Mouse (Mus musculus): ENCODE data around the gene Ssbp3.

Ssbp3 gene

DNA sequence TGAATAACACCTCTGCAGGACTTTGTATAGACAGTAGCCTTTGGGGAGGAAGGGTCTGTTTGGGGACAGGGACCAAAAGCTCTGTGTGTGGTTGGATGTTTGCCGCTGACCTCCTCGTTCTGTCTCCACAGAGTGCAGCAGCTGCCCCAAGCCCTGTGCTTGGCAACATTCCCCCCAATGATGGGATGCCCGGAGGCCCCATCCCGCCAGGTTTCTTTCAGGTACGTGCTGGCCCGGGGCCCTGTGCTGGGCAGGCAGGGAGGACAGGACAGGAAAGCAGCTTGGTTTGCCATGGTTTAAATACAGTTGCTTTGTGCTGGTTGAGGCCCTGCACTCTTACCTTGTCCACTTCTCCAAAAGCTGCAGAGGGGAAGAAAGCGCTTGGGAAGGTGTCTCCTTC is 99.0 kb downstream of the Ssbp3 start:
- no peak for DNase-seq (ENCODE audit: low spot score in 2 of 2)

DNA sequence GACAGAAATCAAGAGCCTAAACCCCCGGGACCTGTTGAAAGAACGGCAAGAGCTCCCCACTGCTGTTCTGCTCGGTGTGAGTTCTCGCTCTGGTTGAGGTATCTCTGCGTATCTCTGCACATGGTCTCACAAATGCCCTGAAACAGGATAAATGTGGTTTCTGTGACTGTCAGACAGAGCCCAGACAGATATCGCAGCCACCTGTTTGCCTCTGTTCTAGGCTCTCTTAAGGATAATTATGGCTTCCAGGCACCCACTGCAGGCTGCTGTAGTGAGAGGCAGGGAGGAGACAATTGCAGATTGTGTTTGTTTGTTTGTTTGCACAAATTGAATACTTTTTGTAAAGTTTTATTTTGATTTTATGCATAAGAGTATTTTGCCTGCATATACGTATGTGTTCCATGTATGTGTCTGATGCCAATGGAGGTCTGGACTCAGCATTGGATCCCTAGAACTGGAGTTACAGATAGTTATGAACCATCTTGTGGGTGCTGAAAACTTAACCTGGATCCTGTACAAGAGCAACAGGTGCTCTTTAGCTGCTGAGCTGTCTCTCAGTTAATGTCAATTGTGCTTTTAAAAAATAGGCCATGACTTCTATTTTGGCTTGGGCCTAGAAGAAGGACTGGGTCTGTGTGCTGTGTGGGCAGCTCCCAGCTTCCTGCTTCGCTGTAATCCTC is 101.0 kb downstream of the Ssbp3 start:
- no peak for DNase-seq (ENCODE audit: low spot score in 2 of 2)

DNA sequence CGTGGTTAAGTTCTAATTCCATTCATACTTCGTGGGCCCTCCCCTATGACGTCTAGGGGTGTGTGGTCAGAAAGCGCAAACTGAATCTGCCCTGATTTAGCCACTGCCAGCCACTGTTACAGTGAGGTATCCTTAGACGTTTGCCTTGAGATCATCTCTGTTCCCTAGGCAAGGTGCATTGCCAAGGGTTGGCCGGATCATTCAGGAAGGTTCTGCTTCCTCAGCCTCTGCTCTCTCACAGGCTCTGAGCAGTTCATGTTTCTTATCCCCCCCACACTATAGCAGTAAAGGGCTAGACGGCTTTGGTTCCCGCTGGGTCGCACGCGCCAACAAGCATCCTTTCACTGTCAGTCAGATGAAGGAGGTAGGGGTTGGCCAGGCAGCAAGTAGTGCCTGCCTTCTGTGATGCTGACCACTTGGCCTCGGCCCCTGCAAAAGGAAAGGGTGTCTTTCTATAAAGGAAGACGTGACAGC is 101.5 kb downstream of the Ssbp3 start:
- no peak for DNase-seq (ENCODE audit: low spot score in 2 of 2)

DNA sequence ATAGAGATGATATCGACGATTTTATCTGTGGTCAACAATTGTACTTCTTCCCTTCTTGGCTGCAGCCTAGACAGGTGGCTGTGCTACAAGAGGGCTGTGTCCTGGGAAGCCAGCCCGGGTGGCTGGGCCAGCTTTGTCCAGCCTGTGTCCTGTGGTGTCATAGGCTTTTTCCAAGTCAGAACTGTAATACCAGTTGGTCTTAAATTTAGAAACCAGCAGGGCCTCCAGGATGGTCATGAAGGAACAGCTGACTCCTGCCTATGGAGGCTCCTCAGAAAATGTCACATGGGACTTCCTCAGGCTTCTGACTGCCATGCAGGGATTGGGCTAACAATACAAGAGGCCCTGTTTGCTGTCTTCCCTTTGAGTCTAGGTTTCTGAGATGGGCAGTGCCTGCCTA is 102.1 kb downstream of the Ssbp3 start:
- DNase-seq (ENCODE audit: low spot score in 2 of 2) = peak; percentile 67 to 73

DNA sequence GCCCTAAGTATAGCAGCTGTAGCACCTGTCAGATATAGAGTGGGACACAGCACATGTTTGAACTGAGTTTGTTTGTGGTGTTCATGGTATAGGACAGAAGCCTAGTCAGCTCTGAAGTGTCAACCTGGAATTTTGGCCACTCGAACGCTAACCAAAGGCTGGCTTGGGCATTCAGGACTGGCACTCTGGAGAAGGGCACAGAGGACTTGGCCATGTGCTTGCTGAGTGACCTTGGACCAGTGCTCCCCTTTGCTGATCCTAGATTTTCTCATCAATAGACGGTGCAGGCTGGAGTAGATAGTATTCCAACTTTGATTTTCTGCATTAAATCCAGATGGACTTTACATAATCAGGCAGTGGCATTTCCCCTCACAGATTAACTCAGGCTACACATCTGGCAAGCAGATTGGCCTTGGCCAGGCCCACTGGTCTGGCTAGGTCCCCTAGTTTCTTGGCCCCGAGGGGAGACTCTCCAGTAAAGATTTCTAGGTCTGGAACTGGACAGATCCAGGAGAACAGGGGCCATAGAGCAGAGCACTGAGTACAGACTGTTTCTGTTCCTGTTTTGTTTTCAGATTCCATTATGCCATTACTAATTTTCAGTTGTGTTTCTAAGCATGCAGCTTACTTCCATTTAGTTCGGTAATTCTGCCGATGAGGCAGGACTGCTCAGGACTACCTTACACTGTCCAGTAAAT is 102.8 kb downstream of the Ssbp3 start:
- peak; percentile 53 to 62 for DNase-seq (ENCODE audit: low spot score in 2 of 2)

DNA sequence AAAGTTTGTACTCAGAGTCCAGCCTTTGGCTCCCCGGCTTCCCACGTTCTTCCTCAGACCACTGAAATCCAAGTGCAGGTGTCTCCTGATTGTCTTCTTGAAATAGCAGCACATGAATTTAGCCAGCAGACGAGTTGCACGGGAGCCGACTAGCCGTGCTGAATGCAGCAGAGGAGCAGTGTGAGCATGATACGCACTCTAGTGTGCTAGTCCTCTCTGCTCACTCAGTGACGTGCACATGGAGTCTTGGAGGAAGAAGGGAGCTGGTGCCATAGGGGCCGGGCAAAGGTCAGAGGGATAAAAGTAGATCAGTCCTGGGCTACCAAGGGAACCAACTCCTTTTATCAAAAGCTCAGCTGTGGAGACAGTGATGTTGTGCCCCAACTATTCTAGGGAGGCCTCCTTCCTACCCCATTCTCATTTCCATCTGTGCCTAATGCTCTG is 103.3 kb downstream of the Ssbp3 start:
- no peak for DNase-seq (ENCODE audit: low spot score in 2 of 2)

DNA sequence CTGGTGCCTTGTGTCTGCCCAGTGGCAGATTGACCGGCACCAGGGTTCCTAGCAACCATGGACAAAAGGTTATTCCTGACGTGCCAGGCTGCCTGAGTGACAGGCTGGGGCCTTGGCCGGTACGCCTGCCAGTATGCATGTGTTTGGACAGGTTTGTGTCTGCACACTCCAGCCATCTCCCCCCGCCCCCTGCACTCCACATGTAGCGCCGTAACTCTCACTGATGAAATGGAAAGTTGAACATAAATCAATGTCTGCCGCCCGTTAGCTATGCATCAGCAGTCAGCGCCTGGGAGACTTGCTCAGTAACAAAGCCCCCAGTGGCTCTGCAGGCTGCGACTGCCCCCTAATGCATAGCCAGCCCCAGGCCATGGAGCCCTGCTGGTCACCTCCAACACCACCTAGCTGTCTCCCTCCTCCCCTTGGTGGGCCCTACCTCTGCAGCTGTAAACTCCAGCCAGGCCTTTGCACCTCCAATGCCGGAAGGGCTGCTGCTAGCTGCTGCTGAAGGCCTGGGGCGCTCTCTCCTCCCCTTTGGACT is 105.5 kb downstream of the Ssbp3 start:
- DNase-seq (ENCODE audit: low spot score in 2 of 2) = peak; percentile 31 to 44

DNA sequence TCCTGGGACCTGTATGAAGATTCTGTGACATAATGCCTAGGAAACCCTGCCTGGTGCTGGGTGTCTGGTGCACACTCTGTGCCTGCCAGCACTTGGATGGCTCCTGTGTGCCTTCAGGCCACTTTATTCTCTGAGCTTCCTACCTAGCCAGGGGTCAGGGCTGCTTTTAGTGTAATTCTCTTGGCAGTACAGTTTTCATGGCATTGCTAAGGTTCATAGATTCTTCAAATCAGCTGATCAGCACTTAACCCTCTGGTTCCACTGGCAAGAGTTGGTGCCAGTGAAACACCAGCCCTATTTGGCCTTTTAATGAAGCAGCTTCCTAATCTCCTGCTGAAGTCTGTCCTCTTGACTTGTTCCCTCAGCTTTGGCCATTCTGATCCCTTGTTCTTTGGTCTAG is 106.8 kb downstream of the Ssbp3 start:
- DNase-seq (ENCODE audit: low spot score in 2 of 2) = no peak

DNA sequence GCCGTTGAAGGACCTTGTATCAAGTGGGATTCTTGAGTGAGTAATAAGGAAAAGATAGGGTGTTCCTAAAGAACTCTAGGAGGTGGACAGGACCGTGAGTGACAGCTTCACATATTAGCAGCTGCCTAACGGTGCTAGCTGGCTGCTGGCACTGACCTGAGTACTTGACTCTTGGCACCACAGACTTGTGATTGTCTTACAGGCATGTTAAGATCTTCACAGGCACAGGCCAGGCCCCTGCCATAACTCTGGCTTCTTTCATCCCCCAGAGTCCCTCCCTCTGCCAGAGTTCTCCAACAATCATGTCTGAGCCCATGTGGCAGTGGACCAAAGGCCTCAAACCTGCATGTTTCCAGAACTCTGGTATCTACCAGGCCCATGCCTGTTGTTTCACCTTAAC is 108.0 kb downstream of the Ssbp3 start:
- DNase-seq (ENCODE audit: low spot score in 2 of 2) = peak; percentile 37 to 48

DNA sequence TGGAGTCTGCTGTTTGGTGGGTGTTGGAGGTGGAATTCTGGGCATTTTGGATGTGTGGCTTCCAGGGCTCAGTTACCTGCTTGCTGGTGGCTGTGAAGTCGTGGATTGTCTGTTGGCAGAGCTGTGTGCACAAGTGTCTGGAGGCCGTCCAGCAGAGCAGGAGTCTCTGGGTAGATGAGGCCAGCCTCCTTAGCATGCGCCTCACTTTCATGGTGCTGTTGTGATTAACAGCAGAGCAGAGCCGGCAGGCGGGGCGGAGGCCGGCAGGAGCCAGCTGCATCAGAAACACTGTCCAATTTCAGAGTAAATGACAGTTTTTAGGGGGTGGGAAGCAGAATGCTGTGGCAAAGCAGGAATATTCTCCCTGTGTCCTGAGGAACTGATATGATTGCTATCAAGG is 108.5 kb downstream of the Ssbp3 start:
- DNase-seq (ENCODE audit: low spot score in 2 of 2) = no peak

DNA sequence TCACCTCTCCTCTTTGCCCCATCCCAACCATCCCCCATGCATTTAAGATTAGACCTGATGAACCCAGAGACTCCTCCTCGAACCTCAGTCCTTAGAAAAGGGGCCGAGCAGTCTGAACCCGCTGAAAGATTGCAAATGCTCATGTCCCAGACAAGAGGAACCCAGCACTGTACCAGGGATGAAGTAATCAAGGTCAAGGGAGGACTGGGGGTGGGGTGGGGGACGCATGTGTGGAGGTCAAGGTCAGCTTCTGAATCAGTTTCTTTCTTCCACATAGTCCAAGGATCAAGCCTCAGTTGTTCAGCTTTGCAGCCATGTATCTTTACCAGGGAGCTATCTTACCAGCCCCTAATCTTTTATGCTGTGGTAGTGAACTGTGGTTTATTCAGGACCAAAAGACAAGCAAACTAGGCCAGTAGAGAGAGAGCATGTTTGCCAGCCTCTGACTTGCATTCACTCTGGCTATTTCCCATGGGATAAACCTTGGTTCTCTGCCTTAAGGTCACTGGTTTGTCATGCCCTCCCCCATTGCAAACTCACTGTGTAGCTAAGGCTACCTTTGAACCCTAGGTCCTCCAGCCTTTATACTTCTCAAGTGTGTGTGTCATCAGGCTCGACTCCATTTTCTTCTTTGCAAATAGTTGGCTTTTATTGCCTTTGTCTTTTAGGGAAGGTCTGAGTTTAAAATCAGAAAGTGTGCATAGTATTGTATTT is 109.9 kb downstream of the Ssbp3 start:
- DNase-seq (ENCODE audit: low spot score in 2 of 2) = no peak

DNA sequence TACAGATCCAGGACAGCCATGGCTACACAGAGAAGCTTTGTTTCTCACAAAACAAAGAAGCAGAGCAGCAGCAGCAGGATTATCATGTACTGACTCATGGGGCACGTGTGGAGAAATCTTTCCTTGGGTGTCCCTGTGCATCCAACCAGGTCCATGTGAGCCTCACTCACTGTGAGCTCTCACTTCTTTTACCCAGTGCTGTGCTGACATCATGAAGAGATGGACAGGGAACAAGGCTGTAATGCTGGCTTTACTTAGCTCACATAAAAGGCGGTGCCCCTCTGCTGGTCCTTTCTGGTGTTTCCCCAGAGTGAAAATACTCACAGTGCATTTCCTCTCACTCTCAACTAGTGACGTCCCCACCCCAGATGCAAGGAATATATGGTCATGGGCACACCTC is 111.0 kb downstream of the Ssbp3 start:
- DNase-seq (ENCODE audit: low spot score in 2 of 2) = no peak

DNA sequence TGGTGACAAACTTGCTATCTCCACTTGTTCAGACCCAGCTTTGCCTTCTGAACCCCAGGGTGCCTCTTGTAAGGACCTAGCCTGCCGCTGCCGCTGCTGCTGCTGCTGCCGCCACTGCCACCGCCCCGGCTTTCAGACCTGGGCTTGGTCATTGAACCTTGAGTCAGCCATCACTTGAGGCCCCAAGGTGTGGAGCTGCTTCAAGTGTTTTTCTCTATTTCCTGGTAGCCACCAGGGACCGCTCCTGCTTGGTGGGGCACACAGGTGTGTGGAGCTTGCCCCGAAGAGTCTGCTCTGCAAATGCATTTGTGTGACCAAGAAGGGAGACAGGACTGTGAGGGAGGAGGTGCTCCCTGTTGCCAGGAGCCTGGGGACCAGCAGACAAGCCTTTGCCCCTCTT is 114.4 kb downstream of the Ssbp3 start:
- DNase-seq (ENCODE audit: low spot score in 2 of 2) = no peak

DNA sequence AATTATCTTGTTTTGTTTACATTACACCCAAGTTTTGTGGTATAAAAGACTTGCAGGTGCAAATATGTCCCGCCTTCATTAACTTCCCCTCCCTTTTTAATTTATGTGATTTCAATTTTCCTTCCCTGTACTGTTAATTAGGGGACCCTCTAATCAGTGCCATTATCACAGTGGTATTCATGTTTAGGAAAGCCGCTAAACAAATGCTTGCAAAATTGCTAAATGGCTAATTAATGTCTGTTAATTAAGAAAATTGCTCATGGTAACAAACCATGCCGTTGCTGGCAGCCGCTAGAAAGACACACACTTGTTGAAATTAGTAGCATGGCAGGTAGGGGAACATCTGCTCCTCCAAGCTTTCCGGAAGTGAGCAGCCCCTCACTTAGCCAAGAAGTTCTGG is 114.9 kb downstream of the Ssbp3 start:
- no peak for DNase-seq (ENCODE audit: low spot score in 2 of 2)

DNA sequence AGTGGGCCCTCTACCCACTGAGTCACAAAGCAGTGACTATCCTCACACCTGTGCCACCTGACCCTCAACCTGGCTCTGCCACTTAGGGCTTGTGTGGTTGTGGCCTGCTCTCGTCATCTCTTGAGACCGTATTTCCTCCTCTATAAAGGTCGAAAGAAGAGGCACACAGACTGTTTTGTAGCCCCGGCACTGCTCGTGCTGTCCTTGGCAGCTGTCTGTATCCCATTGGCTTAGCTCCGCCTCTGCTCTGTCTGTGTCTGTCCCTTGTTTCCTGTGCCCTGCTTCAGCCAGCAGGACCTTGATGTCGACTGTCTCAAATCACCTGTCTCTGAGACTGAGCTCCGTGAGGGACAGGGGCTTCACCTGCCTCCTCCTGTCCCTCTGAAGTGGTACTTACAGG is 116.0 kb downstream of the Ssbp3 start:
- no peak for DNase-seq (ENCODE audit: low spot score in 2 of 2)

DNA sequence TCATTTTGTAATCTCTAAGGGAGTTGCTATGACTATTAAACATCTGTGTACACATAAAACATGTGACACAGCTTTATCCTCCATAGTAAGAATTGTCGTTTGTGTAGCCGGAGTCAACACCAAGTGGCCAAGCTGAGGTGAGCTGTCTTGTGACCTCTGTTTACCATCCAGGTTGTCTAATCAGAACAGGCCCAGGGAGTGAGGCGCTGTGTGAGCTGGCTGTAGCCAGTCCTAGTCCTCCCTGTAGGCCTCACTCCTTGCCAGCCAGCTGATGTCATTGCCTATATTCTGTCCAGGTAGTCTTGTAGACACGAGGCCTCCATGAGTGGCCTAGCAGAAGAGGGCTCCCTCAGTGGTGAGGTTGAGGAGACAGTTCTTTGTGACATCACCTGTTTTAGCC is 125.2 kb downstream of the Ssbp3 start:
- no peak for DNase-seq (ENCODE audit: low spot score in 2 of 2)

DNA sequence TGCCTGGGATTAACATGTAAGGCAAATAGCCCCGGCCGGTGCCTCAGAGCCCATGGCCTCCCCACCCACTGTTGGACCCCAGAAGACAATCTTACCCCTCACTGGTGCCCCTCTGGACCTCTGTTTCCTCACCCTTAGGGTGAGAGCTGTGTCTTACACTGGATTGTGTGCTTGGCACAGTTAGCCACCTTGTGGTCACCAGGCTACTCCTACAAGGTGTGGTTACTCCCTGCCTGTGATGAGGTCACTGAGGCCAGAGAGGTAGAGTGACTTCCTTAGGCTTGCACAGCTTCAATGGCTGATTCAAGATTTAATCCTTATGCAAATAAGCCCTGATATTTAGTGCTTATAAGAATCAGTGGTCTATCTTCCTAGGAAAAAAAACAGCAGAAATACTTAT is 126.5 kb downstream of the Ssbp3 start:
- DNase-seq (ENCODE audit: low spot score in 2 of 2) = no peak

DNA sequence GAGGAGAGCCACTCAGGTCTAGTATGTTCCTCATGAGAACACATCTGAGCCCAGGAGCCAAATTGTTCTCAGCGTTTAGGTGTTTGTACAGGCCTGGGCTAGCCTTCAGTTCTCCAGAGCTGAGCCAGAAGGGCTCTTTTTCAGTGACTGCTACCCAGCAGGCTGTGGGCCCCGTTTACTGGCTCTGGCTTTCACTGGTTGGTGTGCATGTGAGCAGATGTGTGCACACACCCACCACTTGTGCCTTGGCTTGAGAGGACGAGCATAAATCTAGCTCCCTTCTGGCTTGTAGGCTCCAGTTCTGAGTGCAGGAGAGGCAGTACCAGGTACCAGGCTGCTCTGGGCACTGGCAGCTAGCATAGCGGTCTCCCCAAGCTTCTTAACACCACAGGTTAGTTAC is 127.8 kb downstream of the Ssbp3 start:
- no peak for DNase-seq (ENCODE audit: low spot score in 2 of 2)

DNA sequence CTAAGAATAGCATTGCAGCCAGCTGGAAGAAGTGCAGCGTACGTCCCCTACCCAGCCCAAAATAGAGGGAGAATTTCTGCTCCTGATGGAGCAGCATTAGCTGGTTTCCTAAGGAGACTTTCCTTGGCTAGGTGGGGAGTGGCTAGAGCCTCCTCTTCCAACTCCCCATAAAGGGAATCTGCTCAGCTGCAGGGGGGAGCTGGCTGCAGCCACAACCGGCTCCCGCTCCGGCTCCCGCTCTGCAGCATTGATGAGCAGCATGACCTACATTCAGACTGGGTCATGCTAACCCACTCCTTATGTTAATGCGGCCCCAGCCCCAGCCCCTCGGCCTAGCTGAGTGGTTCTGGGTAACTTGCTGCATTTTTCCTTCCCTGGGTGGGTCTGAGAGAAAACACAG is 128.8 kb downstream of the Ssbp3 start:
- no peak for DNase-seq (ENCODE audit: low spot score in 2 of 2)

DNA sequence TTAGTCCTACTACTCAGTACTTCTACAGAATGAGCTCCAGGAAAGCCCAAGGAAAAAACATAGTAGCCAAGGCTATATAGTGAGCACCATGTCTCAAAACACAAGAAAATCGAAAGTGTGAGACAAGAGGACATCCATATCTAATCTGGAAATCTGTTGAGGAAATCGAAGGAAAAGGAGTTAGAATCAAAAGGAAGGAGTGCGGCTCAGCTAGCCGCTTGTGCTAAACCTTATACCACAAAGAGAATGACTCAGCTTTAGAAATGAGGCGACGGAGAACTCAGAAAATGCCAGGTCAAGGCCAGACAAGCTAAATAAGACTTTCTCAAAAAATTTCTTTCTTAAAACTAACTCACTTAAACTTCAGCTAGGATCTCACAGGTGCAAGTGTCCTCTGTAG is 131.8 kb downstream of the Ssbp3 start:
- DNase-seq (ENCODE audit: low spot score in 2 of 2) = no peak

DNA sequence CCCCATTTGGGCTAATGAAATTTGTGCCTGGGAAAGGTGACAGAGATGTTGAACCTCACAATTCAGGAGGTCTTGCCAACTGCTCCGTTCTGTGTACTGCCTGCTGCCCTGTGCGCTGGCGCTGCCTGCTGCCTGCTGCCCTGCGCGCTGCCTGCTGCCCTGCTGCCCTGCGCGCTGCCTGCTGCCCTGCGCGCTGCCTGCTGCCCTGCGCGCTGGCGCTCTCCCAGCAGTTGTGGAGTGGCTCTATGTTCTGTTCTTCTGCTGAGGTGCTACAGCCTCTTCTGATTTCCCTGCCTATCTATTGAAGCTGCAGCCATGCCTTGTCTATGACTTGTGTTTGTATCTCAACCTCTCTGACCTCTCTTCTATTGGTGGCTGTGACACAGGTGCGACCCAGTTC is 134.7 kb downstream of the Ssbp3 start:
- DNase-seq (ENCODE audit: low spot score in 2 of 2) = no peak

DNA sequence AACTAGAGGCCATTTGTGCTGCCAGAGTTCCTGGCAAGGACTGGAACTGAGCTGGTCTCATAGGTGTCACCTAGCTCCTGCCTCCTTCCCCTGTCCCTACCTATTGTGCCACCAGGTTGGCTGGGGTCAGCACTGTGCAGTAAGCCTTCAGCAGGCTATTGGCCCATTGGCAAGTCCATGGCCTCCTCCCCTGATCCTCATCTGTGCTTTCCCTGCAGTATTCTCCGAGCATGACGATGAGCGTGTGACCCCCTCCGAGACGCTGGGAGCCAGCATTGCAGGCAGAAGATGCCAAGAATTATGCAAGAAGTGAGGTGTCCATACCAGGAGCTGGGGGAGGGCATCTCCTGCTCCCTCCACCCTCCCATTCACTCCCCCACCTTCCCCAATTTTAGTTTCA is 137.3 kb downstream of the Ssbp3 start:
- DNase-seq (ENCODE audit: low spot score in 2 of 2) = no peak

All from heart, adult 9 months (tissue).